Mouse (Mus musculus): ENCODE results near the gene Epb41l2. TPM values are rescaled to one million over a fixed set of nuclear protein-coding genes. Genes with fewer than 3 reads are reported as not detected.

The Epb41l2 gene
- total RNA-seq (2015): 52.6 and 58.2 TPM in 2 replicates
- total RNA-seq (2017): 51.8 and 52.0 TPM in 2 replicates

GRCm38 (mm10) chr10:25359208-25359958 lies at the start of gene Epb41l2:
Gene Epb41l2 (plus strand): TSS chr10:25359798.
- peak; percentile 86 for ATAC-seq (ENCODE audit: poor library complexity, severe bottlenecking)

- no peak for ATAC-seq (ENCODE audit: poor library complexity, severe bottlenecking)
Measured at GRCm38 (mm10) chr10:25309996-25310395, 49.6 kb upstream of the Epb41l2 start.

DNA sequence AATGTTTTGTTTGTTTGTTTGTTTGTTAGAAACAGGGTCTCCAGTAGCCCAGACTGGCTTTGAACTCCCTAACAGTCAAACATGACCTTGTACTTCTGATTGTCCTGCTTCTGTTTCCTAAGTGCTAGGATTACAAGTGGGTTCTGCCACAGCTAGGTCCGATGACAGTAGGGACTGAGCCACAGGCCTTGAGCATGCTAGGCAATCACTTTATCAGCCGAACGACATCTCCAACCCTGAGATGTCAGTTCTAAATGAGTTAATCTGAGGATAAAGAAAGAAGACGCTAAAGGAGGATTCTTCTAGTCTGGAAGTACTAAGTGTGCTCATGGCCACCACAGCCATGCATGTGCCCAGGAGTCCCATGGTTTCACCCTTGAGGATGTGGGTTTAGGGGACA lies 48.9 kb upstream of the Epb41l2 start:
- no peak for ATAC-seq (ENCODE audit: poor library complexity, severe bottlenecking)

DNA sequence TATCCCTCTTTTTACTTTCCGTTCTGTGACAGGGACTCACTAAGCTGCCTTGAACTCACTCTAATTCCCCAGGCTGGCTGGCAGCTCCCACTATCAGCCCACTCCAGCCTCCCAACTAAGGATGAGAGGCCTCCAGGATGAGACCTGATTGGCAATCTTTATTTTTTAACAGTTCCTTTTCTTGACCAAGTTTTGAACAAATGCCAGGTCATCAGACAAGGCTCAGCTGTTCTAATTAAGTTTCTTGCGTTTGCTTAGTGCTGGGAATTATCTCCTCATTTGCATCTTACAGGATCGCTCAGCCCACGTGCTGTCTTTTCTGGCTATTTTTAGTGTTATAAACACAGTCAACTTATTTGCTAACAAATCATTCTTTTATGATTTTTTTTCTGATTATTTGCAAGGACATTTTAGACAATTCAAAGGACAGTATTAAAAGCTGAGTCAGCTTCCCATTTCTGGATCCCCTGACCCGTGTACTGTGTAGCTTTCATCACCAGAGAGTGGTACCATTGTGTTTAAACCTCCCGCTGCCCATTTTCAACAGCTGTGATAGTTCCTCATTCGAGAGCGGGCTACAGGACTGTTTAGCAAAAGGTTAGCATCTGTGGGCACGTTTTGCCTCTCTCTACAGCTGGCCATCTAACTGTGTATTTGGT lies 47.9 kb upstream of the Epb41l2 start:
- peak; percentile 89 for ATAC-seq (ENCODE audit: poor library complexity, severe bottlenecking)

DNA sequence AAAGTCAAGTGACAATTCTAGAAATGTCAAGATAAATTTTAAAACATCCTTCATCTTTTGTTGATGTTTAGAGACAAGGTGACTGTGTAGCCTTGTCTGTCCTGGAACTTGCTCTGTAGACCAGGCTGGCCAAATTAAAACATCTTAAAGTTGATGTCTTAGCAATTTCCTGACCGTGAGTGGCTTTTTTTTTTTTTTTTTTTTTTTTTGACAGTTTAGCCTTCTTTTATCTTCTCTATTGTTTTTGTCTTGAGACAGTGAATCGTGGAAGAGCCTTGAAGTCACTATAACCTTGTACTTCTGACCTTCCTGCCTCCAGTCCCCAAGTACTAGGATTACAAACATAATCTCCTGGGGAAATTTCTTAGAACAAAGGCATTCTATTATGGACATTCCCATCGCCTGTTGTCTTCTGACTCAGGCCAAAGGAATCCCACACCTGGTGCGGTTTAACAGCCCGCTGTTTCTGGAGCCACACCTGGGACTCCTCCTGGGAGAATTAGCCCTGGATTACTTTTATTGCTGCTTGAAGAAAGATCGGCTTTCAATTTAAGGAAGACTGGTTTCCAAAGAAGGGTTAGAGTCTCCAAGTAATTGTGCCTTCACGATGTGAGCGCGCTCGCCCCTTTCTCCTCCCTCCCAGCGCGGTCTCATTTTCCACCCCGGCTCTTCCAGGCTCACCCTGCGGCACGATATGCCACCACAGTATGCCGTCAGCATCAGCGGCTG lies 45.6 kb upstream of the Epb41l2 start:
- no peak for ATAC-seq (ENCODE audit: poor library complexity, severe bottlenecking)

- ATAC-seq (ENCODE audit: poor library complexity, severe bottlenecking): no peak
Measured at GRCm38 (mm10) chr10:25317665-25318064, 41.9 kb upstream of the Epb41l2 start.

GRCm38 (mm10) chr10:25318405-25318804 lies 41.2 kb upstream of the Epb41l2 start:
- peak; percentile 95 for ATAC-seq (ENCODE audit: poor library complexity, severe bottlenecking)

DNA sequence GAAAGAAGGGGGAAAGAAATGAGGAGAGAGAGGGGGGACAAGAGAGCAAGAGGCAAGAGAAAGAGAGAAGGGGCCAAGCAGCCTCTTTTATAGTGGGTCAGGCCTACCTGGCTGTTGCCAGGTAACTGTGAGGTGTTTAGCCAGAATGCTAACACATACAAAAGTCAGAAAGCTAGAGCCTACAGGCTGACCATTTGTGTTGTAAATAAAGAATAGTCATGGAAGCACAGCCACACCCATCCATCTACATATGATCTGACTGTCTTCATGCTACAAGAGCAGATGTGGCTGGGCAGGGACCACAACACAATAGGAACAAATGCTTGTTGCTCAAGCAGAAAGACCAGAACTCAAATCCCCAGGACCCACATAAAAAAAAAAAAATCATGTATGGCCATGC lies 40.1 kb upstream of the Epb41l2 start:
- no peak for ATAC-seq (ENCODE audit: poor library complexity, severe bottlenecking)

DNA sequence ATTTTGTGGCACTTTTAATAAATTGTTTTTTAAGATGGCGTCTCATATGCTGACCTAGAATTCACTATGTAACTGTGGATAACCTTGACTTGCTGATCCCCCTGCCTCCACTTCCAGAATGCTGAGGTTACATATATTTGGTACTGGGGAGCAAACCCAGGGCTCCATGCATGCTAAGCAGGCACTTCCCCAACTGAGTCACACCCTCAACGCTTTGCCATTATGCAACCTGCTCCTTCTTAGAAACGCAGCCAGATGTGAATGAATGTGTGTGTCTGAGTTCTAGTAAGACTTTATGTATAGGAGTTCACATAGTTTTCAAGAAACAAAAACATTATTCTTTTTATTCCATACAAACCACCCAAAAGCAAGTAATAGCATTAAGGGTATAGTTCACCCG lies 38.4 kb upstream of the Epb41l2 start:
- peak; percentile 66 for ATAC-seq (ENCODE audit: poor library complexity, severe bottlenecking)

DNA sequence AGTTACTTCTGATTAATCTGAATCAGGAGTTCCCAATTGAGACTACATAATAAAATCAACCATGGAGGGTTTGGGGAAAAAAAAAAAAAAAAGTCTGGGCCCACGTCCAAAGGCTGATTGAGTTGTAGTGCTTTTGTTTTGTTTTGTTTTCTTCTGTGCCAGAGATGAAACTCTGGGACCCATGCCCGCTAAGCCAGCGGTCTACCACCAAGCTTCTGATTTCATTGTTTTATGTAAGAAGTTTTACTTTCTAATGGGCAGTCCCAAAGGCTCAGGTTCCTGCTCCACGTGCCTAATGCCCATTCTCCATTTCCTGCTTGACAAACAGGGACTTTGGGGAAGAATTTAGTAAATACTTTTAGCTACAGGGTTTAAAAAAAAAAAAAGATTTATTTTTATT lies 33.9 kb upstream of the Epb41l2 start:
- ATAC-seq (ENCODE audit: poor library complexity, severe bottlenecking): no peak

DNA sequence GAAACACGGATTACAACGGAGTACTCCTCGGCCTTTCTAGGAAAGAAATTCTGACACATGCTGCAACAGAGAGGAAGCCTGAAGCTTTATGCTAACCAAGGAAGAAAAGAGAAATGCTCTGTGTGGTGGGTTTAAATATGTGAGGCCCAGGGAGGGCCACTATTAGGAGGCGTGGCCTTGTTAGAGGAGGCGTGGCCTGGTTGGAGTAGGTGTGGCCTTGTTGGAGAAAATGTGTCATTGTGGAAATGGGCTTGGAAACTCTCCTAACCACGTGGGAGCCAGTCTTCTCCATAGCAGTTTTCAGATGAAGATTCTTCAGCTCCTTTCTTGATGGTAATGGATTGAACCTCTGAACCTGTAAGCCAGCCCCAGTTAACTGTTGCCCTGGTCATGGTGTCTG lies 32.1 kb upstream of the Epb41l2 start:
- ATAC-seq (ENCODE audit: poor library complexity, severe bottlenecking): no peak

DNA sequence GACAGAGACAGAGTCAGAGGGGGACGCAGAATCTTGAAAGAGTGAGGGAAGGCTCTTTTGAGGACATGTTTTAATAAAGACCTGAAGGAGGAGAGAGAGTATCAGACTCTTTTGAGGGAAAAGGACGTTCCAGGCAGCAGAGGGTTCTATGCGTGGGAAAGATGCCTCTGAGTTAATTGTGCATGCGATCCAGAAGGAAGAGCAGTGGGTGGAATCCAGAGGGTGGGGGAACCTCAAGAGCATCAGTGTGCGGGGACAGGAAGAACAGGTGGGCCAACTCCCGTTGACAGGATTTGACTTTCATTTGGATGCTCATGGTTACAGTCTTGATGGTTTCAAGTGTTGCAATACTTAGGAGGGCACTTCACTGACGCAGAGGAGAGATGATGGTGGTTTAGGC lies 29.5 kb upstream of the Epb41l2 start:
- no peak for ATAC-seq (ENCODE audit: poor library complexity, severe bottlenecking)

- ATAC-seq (ENCODE audit: poor library complexity, severe bottlenecking): peak; percentile 98
Measured at GRCm38 (mm10) chr10:25331321-25332049, 28.1 kb upstream of the Epb41l2 start.

DNA sequence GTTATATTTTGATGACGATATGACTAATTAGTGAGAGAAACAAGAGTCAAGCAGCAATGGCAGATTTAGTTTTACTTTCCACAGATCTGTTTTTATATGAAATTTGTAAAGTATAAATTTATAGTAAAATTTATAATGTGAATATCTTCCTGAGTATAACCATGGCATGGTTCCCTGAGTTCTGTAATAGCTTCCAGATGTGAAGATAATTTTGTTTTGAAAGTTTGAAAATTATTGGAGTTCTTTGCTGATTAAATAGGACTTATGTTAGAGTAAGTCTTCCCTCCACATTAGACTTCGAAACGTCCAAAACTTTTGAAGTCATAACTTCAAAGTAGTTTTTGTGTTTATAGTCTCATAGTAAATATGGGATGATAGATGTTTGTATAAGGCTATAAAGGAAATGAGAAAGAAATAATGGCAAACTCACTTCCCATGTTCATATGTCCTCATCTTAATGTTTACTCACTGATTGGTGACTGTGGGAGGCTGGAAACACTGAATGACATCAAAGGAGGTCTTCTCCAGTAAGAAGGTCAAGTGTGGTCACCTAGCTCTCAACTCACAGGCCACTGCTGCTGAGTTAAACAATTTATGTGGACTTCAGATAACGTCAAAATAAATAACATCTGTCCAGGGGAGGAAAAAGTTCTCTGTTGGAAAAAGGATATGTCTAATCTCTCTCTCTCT lies 26.1 kb upstream of the Epb41l2 start:
- no peak for ATAC-seq (ENCODE audit: poor library complexity, severe bottlenecking)

DNA sequence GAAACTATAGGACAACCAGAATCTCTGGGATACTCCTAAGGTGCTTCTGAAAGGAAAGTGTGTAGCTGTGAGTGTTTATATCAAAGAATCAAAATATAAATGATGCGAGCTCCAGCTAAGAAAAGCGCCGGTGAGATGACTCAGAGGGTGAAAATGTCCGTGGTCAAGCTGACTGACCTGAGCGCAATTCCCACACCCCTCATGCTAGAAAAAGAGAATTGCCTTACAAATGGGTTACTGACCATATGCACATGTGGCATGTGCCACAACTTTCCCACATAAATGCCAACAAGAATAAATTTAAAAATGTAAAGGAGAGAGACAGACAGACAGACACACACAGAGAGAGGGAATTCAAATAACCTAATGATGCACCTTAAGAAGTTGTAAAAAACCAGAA lies 18.9 kb upstream of the Epb41l2 start:
- ATAC-seq (ENCODE audit: poor library complexity, severe bottlenecking): no peak

GRCm38 (mm10) chr10:25342801-25343200 lies 16.8 kb upstream of the Epb41l2 start:
- ATAC-seq (ENCODE audit: poor library complexity, severe bottlenecking): no peak

- ATAC-seq (ENCODE audit: poor library complexity, severe bottlenecking): no peak
Measured at GRCm38 (mm10) chr10:25353941-25354340, 5.7 kb upstream of the Epb41l2 start.

GRCm38 (mm10) chr10:25354390-25354789 lies 5.2 kb upstream of the Epb41l2 start:
- no peak for ATAC-seq (ENCODE audit: poor library complexity, severe bottlenecking)

DNA sequence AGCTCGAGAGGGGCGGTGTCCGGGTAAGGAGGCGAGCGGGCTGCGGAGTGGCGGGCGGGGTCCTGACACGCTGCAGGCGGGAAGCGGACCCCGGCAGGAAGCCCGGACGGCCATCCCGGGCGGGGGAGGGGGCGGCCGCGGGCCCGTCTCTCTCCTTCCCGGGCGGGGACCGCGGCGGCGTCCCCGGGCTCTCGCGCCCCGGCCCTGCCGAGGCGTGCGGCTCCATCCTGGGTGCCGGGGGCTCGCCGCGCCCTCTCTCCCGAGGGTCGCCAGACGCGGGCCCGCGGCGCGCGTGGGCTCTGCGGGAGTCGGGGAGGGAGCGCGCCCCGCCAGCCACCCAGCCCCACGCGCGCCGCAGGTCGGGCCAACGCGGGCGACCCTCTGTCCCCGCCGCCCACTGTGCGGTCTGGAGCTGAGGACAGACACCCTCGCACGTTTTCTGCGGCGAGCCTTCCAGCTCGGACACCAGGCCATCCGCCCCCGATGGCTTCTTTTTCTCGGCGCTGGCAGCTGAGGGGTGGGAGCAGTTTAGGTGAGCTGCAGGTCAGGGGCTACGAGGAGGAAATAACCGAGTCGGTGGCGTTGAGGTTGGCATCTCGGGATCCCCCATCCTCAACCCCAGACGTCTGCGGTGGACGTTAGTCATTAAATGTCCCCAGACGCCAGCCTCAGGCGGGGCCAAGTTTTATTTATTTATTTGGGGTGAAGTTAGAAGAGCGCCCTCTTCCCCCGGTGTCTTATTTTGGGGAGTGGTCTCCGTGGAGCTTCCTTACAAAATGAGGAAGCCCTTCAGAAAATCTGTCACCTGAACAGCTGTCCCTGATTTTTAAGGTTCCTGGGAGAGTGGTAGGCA lies 587 bp downstream of the Epb41l2 start:
- peak; percentile 22 for ATAC-seq (ENCODE audit: poor library complexity, severe bottlenecking)

DNA sequence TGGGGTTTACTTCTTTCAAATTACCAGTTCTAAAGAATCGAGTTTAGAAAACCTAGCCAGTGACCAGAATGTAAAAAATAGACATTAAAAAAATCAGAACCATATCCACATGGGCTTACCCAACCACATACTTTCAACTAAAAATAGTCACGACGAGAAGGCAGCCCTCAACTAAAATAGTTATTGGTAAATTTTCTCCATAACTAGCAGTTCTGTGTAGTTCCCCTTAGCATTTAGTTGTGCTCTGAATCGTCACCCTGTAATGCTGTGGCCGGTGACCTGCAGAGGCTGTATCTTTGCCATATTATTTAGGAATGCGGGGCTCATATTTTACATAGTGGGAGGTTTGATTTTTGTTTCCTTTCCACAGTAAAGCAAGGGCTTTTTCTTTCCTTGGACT lies 2.6 kb downstream of the Epb41l2 start:
- no peak for ATAC-seq (ENCODE audit: poor library complexity, severe bottlenecking)
